Mouse (Mus musculus) layer of hippocampus, postnatal 25 days (tissue): ENCODE measurements around the gene Atoh7. TPM values are rescaled to one million over a fixed set of nuclear protein-coding genes. Genes with fewer than 3 reads are reported as not detected.

Experiments used
- DNase-seq, 2 experiments: peaks; one replicate each; pipeline ENCODE4 v3.0.0; 2022; ENCODE audit warnings: mixed read lengths in 2 of 2, low spot score in 1 of 2; ENCODE audit errors: extremely low spot score in 1 of 2
- total RNA-seq, 2 experiments: library from RNA; stranded (reverse); gene quantifications; 2 replicates each; pipeline ENCODE4 v1.2.3; 2021

Gene Atoh7
- total RNA-seq, 2 experiments from 2014 or later: 1.4 to 1.6 TPM

DNA sequence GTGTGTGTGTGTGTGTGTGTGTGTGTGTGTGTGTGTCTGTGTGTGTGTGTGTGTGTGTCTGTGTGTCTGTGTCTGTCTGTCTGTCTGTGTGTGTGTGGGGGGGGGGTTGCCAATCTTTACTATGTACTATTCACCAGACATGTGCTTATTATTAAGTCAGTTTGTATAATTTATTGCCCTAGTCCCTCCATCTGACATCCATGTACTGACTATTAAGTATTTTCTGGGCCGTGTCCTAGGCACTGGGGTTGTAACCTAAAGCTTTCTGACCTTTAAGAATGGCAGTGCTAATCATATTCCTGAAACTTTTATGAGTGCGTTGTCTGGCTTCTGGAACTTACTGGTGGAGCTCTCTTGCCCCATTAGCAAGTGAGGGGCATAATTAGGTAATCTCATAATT, 2.7 kb upstream of the Atoh7 start:
- no peak for DNase-seq

DNA sequence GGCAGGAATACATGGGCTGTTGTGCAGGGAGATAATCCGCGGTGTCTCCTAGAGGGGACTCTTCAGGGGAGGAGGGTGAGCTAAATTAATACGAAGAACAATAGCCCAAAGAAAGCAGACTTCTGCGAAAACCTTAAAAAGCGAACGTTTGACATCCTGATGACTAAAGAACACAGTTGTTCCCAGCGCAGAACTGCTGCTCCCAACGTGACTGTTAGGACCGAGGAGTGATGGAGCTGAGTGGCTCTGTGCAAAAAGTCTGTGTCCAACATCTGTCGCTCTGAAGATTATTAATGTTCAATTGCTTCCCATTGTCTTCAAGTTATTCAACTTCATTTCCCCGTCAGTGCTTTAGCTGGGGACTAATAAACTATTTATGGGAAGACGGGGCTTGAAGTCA, 1.3 kb upstream of the Atoh7 start:
- no peak for DNase-seq

DNA sequence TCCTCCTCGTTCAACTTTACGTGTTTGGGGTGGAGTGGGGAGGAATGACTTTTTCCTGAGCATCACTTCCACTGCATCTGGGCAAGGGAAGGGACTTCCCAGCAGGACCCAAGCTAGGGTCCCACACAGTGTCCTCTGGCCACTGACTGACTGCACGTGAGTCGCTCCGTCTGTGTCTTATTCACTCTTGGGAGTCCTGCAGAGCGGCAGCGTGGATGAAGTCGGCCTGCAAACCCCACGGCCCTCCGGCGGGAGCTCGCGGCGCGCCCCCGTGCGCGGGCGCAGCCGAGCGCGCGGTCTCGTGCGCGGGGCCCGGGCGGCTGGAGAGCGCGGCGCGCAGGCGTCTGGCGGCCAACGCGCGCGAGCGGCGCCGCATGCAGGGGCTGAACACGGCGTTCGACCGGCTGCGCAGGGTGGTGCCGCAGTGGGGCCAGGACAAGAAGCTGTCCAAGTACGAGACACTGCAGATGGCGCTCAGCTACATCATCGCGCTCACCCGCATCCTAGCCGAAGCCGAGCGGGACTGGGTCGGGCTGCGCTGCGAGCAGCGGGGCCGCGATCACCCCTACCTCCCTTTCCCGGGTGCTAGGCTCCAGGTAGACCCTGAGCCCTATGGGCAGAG, 601 bp downstream of the Atoh7 start:
- DNase-seq: peak; percentile 53 to 60

DNA sequence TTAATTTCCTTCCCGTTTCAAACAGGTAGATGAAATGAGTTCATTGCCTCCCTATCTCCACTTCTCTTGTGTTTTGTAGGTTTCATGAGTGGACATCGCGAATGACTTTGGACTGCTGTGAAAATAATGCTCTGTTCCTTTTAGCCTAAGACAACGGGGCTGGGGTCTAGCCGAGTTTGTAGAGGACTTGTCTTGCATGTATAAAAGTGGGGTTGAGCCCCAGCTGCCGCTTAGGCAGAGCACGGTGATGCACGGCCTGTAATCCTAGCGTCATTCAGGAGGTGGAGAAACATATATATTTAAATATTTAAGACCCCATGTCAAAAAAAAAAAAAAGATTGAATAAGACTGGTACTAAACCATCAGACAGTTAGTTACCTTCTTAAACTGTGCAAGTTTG, 1.2 kb downstream of the Atoh7 start:
- DNase-seq: no peak

DNA sequence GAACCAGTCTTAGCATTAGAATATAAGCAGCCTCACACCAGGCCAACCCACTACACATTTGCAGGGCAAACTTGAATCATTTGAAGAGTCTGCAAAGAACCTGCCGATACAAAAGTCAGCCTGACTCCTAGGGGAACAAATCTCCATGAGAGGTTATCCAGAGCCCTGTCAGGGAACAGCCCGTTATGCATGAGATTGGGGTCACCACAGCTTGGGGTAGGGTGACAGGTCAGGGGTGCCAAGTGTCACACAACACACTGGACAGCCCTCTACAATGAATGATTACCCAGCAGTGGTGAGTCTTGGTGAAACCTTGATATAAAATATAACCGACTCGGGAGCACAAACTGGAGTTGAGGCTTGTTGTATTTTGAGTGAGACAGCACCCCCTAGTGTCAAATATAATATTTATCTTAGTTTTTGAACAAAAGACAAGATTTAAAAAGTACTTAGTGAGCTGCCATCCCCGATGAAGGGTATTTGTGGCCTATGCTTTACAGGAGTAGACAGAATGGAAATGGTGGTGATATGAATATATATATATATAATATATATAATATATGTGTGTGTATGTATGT, 13.7 kb downstream of the Atoh7 start:
- DNase-seq: no peak

DNA sequence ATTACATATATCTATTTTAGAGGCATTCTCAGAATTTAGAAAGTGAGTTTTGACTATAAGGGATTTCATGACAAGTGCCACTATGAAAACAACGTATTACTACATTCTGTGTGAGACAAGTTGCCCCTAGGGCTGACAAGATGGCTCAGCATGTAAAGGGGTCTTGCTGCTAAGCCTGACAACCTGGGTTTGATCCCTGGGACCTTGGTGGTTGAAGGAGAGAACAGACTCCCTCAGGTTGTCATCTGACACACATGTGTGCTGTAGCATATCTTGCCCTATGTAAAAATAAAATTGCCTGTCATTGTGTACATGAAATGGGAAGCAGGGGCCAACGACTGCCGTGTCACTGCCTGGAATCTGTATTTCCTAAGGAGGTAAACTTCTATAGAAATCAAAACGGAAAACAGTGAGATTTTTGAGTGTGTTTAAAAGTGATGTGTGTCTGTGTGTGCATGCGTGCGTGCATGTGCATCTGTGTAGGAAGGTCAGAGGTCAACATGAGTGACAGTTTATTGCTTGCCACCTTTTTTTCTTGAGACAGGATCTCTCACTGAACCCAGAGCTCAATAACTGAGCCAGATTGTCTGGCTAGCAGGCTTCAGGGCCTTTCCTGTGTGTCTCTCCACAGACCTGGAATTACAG, 14.4 kb downstream of the Atoh7 start:
- DNase-seq: no peak

DNA sequence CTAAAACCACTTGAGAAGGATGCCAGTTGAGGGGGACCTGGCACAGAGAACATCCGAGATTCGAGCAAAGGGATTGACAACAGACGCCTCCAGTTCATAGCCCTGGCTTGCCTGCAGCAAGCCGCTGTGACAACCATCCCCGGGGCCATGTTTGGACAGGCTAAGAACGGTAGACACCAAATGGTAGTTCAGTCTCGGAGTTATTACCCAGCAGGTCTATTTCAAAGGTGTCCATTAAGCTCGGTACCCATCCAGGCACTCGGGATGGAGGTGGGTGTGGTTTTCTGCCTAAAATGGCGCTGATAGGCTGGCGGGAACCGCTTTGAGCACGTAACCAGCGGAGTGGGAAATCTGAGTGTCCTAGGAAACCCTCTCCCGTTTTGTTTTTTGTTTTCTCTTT, 16.4 kb downstream of the Atoh7 start:
- DNase-seq: no peak

DNA sequence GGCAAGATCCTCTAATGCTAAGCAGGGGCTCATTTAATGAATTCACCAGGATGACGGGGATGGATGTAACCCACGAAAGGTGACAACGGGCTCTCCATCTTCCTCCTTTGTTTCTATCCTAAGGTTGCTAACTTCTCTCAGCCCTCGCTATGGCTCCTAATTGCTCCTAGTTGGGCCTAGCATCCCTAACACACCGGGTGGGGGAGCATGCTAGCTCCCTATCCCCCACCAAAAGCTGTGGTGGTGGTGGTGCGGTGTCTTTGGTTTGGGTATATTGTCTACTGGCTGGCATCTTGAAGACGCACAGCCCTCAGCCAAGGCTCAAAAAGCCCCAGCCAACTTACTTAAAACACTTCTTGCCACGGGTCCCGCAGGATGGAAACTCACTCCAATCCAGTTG, 16.9 kb downstream of the Atoh7 start:
- DNase-seq: no peak

DNA sequence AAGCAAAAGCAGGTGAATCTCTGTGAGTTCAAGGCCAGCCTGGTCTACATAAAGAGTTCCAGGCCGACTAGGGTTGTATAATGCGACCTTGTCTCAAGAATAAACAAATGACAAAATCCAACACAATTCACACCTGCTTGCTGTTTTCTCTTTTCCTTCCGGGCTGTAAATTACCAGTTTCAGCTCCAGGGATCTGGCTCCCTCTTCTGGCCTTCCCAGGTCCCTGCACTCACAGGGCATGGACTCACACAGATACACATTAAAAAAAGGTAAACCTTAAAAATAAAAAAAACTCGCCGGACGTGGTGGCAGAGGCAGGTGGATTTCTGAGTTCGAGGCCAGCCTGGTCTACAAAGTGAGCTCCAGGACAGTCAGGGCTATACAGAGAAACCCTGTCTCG, 18.1 kb downstream of the Atoh7 start:
- DNase-seq: no peak

DNA sequence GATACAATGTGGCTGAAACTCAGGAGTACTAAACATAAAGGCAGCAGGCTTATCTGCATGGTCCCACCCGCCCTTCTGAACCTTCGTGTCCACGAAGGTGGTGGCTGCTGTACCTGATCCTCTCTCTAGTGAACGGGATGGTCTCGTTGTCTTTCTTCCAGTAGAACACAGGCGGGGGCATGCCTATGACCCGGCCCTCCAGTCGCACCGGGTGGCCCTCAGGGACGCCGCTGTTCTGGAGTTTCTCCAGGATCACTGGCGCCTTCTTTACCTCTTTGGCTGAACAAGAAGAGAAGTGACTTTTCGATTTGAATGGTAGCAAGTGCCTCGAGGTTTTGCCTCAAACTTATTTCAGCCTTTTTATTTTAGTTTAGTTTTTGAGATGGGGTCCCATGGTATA, 20.5 kb downstream of the Atoh7 start:
- no peak for DNase-seq

DNA sequence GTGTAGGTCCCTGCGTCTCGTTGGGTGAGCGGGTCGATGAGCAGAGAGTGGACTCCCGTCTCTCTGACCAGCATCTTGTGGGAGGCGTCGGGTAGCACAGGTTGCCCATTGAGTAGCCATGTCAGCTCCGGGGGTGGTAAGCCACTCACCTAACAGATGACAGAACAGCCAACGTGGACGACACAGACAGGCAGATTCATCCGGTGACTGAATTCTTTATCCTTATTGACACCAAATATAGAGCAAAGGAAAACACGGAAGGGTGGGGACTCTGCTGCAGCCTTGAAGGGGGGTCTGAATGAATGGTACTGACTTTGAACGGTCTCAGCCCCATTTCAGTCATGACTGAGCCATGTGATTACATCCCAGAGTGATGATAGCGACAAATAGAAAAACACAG, 22.5 kb downstream of the Atoh7 start:
- DNase-seq: no peak

DNA sequence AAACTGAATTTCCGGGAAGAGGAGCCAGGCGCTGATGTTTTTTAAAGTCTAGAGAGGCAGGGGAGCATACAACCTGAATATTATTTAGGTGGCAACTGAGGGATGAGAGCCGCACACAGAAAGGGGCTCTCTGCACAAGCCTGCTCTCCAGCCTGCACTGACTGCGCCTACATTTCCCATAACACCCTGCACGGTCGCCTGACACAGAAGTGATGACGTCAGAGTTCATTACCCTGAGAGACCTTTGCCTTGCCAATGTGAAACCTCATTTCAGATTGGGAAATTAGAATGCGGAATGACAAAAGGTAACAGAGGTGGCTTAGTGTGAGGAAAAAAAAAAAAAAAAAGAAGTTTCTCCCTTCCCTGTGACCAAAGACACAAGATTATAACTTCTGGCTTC, 23.1 kb downstream of the Atoh7 start:
- DNase-seq: no peak

DNA sequence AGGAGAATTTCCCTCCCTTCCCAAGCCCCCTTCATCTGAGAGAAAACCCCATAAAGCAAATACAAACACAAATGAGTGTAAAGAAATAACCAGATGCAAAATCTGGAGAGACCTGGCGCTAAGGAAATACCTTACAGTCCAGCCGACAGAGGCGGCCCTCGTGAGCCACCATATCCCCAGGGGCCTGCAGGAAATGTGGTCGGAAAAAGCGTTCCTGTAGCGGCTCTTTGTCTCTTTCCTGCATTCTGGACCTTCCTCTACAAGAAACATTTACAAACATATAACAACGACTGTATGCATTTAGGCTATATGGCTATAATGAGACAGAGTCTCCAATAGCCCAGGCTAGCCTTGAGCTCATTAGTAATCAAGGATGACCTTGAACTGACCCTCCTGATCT, 23.7 kb downstream of the Atoh7 start:
- no peak for DNase-seq

DNA sequence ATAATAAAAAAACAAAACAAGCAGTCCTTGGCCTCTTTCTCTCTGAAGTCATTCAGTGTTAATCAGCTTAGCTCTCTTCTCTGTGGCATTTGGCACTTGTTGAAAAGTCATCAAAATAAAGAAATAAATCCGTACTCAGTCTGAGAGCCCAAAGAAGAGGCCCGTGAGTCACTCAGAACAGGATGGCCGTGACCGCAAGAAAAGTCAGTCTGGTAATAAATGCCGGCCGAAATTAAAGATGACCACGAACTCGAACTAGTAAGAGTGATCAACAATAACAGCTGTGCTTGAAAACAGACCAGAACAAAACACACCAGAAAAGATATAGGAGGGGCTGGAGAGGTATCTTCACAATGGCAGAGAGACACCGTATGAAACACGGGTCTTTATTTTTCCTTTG, 24.6 kb downstream of the Atoh7 start:
- no peak for DNase-seq

DNA sequence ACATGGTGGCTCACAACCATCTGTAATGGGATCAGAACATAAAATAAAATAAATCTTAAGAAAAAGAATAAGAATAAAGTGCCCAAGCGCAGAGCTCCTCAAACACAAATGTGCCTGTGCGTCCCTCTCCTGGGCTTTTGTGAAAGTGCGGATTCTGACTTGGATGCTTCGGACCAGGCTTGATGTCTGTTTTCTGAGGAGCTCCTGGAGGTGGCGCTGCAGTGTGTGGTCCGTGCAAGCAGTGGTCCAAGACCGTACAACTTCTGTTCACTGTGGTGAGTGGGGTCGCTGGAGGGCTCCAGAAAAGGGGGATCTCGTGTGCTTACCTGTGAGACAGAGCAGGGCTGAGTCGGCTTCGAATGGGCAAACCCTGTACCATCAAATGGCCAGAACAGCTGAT, 25.9 kb downstream of the Atoh7 start:
- DNase-seq: no peak

DNA sequence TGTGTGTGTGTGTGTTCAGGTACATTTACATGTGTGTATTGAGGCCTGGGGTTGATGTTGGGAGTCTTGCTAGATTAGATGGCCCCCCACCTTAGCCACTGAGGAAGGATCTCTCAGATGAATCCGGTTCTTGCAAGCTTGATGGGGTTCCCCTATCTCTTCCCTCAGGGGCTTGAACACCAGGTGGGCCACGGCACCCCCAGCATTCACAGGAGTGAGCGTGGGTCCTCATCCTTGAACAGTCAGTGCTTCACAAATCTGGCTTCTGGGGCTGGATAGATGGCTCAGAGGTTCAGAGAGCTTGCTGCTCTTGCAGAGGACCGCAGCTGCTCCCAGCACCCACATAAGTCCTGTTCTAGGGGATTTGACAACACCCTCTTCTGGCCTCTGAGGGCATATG, 26.7 kb downstream of the Atoh7 start:
- no peak for DNase-seq

DNA sequence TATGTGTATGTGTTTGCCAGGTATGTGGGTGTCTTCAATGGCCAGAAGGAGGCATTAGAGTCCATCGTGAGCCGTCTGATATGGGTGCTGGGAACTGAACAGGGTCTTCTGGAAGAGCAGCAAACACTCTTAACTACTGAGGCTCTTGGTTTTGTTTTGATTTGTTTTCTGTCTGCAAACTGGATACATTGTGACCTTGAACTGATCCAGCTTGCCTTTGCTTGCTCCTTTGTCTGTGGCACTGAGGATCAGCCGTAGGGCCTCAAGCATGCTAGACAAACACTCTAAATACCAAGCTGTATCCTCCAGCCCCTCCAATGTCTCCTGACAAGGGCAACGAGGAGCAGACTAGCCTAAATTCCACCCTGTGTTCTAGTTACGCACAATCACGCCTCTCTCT, 27.7 kb downstream of the Atoh7 start:
- DNase-seq: no peak

DNA sequence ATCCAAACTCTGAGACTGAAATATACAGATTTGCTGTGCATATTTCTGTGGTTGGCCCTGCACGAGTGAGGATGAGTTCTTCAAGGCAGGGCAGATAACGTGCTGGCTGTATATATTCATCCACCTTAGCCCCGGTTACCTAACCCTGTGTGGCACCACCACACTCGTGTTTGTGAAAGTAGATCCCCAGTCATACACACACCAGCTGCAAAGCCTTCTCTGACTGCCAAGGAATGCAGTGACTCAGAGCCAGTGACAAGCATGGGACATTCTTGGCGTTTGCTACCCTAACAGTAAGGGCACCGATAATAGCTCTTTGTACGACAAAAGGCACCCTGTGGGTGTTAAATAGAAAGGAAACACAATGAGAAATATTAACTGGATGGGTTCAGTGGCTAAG, 28.8 kb downstream of the Atoh7 start:
- DNase-seq: no peak

DNA sequence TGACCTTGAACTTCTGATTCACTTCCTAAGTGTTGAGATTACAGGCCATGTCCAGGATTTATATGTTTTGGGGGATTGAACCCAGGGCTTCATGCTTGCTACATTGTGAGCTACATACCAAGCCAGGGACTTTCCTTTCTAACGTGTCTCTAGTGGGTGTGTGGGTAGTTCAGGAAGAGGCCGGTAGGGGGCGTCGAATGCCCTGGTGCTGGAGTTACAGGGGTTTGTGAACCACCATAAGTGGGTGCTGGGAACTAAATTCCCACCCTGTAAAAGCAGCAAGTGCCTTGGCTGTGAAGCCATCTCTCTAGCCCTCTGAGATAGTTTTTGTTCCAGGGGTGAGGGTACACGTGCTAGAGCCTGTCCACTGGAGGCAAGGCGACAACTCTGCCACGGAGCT, 31.0 kb downstream of the Atoh7 start:
- DNase-seq: no peak

DNA sequence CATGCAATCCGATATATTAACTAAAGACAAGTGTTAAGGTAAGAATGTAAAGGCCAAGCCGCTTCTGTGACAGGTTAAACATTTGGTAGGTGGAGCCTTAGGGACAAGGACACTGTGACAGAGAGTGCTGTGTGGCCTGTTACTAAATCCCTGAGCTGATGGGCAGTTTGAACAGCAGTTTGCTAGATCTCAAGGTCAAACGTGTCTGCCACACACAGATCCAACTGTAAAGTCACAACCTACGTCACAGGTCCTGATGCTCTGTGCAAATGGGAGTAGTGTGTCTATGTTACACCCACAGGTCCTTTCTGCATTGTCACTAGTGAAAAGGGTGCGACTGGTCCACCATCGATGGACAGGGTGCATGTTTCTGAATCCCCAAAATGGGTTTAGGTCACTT, 32.9 kb downstream of the Atoh7 start:
- DNase-seq: no peak

DNA sequence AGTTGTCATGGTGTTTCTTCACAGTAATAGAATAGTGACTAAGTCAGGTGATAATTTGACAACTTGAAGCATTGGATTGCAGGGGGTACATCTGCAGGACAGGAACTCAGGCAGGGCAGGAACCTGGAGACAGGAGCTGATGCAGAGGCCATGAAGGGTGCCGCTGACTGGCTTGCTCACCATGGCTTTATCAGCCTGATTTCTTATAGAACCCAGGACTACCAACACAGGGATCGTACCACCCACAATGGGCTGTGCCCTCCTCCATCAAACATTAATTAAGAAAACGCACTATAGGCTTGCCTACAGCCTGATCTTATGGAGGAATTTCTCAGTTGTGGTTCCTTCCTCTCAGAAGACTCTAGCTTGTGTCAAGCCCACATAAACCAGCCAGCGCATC, 33.9 kb downstream of the Atoh7 start:
- no peak for DNase-seq

DNA sequence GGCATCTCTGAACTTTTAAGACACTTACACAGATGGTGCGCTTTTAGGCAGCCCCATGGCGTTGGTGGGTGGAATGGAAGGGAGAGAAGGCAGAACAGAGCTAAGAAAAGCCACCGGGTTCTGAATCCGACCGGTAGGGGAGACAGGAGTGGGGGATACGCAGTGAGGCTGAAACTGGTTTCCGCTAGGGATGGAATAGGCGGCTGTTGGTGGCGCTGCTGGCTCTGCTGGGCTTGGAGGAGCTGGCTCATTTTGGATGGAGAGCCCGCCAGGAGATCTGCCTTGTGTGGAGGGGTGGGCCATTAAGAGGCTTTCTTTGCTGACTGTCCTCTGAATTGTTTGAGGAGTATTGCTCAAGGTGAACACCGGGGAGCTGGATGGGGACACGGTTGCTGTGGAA, 36.2 kb downstream of the Atoh7 start:
- no peak for DNase-seq
